Mouse (Mus musculus) thymus, adult 2 months (tissue): Measurements from ENCODE around the gene Gm20605.

Experiments
- CTCF ChIP-seq: fragments of 200-500 bp; IDR thresholded peaks from 2 replicates; pipeline ENCODE4 v1.5.1; 2012; ENCODE audit warnings: mild to moderate bottlenecking, control low read depth, low read length, moderate library complexity, borderline replicate concordance; ENCODE audit not compliant: control insufficient read depth, poor library complexity, insufficient read depth; ENCODE audit errors: extremely low read depth
- POLR2A ChIP-seq: fragments of 200-500 bp; IDR thresholded peaks from 2 replicates; pipeline ENCODE4 v1.6.1; 2012; ENCODE audit warnings: mild to moderate bottlenecking, low read length, control low read depth, moderate library complexity; ENCODE audit not compliant: control insufficient read depth, poor library complexity, insufficient read depth; ENCODE audit errors: extremely low read depth

- no peak for TF ChIP-seq CTCF
- TF ChIP-seq POLR2A = no peak
These were observed 34.1 kb downstream of the Gm20605 start for GRCm38 (mm10) chr5:137663057-137663456.
